Mouse (Mus musculus) ES-Bruce4 (cell line): ENCODE results near the gene Tbc1d21.

Experiments used
- CTCF ChIP-seq: IDR thresholded peaks from one replicate; pipeline ENCODE4 v1.8.1; 2011; ENCODE audit warnings: low read depth, low read length
- POLR2A ChIP-seq: IDR thresholded peaks from one replicate; pipeline ENCODE4 v1.8.1; 2011; ENCODE audit warnings: low read length; ENCODE audit not compliant: insufficient read depth

- TF ChIP-seq POLR2A (no peak), CTCF (no peak)
These were observed 43.6 kb downstream of the Tbc1d21 start for GRCm38 (mm10) chr9:58326477-58327180.
